16 mouse cellular contexts compared by ENCODE assay signal in genomic region chr15:80500426-80500825, GRCm38 (mm10).
DNase-seq lines count a peak whose midpoint lies in the region; ATAC-seq lines count a peak whose summit lies in the region.
"Had no signal": no experiment of that assay in that cellular context is flagged by ENCODE, and none has a peak within 500 bp of the region (broad histone marks: within the 10 kb centered on the region; RNA-seq: fewer than 3 reads in every experiment).

No protein-coding gene starts in this region.

- ATAC-seq in cerebellum, adult (ENCODE audit: insufficient number of reproducible peaks, low FRiP score, low TSS enrichment) = no peak
- ATAC-seq: forebrain, embryonic 14.5 days; inflammation-experienced regulatory T-cells, adult 6 months; lung, postnatal 0 days; Patski had no signal

- DNase-seq in cerebellum, adult 18-20 months = peak; percentile 39 to 44
- peak; percentile 49 to 67 for DNase-seq in left cerebral cortex, adult 18-20 months (ENCODE audit: low spot score in 2 of 2)
- no peak for DNase-seq in left cerebral cortex, adult 11 months (ENCODE audit: low spot score)
- peak; percentile 49 for DNase-seq in Muller cell, postnatal 12 days (ENCODE audit: inconsistent ontology term)
- peak; percentile 31 to 32 for DNase-seq in cerebellum, postnatal 36 days
- DNase-seq in kidney, postnatal 25 days = no peak
- DNase-seq: heart, adult 18-20 months; kidney, adult 8-10 months; kidney, postnatal 4 days; midbrain, embryonic 14.5 days; thymus, postnatal 36 days had no signal

Comparison
In these comparisons a context has a peak if more than half of its experiments do, and no peak if none do; other contexts are left out.
1. DNase-seq: peak in cerebellum, adult 18-20 months (2 of 2), left cerebral cortex, adult 18-20 months (2 of 2), Muller cell, postnatal 12 days (single experiment) and cerebellum, postnatal 36 days (2 of 2); none in left cerebral cortex, adult 11 months (single experiment) and kidney, postnatal 25 days (0 of 2).